Mouse (Mus musculus) E14TG2a.4 (cell line): ENCODE measurements around the gene Raet1e.

ENCODE experiments used
- CTCF ChIP-seq: conservative IDR thresholded peaks from 2 replicates; pipeline ENCODE4 v1.5.1; 2014; ENCODE audit warnings: low read length
- POU5F1 ChIP-seq: IDR thresholded peaks from 2 replicates; pipeline ENCODE4 v1.6.1; 2014; ENCODE audit warnings: low read length, borderline replicate concordance

DNA sequence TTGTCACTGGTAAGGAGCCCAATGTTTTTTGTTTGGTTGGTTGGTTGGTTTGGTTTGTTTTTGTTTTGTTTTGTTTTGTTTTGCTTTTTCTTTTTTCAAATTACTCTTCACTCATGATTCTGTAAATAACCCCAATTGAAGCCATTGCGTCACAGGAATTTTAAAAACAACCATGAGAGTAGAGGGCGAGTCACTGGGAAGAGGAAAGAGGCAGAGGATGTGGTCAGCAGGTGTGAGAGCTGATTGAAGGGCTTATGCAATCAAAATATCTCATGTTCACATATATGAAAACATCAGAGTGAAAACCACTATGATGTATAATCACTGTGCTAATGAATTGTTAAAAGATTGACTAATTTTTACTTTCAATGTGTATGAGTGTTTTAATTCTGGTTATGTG lies 141.0 kb downstream of the Raet1e start:
- TF ChIP-seq CTCF (no peak), POU5F1 (no peak)
